Mouse (Mus musculus): ENCODE measurements around the gene Ndc1. TPM values are rescaled to one million over a fixed set of nuclear protein-coding genes. Genes with fewer than 3 reads are reported as not detected.

Ndc1 gene
- 3.4 and 3.7 TPM in 2 replicates for polyA plus RNA-seq (2012; rRNA removed)

DNA sequence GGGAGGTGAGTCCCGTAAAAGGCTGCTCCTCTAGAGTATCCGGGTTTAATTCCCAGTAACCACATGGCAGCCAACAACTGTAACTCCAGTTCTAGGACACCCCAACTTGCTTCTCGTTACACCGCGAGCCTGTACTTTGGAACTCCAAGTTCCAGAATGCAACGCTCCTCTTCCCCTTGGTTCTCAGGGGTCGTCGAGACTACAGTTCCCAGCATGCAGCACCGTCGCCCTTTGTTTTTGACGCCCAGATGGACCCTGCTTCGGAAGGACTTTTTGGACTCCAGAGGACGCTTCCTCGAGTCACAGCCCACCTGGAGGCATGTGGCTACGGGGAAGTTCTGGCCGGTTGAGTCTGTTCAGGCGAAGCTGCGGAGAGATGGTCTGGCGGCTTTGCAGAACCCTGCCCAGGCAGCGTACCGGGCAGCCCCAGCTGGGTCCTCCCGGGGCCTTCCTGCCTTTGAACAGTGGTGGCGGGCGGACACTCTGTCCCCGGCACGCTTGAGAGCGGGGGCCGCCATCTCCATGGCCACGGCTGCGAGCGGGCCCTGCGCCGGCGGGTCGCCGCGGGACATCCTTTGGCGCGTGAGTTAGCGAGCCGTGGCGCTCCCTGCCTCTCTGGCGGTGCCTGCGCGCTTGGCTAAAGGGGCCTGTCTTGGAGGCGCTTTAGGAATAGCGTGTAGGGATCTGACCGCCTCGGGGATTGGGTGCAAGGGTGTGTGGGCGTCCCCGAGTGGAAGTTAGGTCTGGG is at the start of gene Ndc1:
Gene Ndc1, plus strand, starts transcription at position 218 of the 748 bp plus-strand sequence.

DNA sequence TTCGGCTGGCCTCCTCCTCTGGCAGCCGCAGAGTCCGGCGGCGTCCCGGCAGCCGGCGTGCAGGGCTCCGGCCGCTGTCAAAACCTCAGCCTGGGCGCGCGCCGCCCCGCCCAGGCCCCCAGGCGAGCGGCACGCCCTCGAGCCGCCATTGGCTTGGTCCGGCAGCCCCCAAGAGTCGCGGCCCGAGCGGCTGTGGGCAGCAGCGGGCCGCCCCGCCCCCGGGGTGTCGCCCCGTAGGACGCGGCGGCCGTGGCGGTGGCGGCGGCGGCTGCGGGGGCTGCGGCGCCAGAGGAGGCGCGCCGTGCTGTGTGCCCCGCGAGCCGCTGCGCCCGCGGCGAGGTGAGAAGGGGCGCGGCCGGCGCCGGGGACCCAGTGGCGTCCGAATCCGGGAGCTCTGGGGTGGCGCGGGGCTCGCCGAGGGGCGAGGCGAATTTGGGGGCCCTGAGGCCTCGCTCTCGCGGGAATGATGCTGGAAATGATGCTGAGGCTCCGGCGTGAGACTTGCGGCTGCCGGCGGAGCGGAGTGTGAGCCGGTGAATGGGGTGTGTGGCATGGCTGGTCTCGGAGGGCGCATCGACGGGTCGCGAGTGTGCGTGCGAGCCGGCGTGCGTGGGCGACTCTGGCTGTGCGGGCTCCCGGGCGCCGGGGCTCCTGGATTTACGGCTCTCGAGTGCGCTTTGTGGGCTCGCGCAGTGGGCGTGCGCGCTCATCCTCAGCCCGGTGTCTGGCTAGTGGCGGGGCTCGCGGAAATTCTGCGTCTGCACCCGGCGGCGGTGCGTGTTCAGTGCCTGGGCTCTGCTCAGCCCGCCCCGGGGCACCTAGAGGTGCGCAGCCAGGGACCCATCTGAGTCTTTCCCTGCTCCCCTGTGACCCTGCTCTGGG is 67.0 kb downstream of the Ndc1 start, which contains the start of gene Glis1:
Gene Glis1, plus strand, starts transcription at position 236 of the 882 bp plus-strand sequence.

Other genes starting within 250 kb of the Ndc1 start
- gene Tmem59, start 189.4 kb upstream of the Ndc1 start, polyA plus RNA-seq (2012; rRNA removed) = 148 and 170 TPM in 2 replicates
- gene Tceanc2, start 188.7 kb upstream of the Ndc1 start, polyA plus RNA-seq (2012; rRNA removed) = 1.2 and 1.5 TPM in 2 replicates
- gene Ldlrad1, start 158.6 kb upstream of the Ndc1 start, polyA plus RNA-seq (2012; rRNA removed) = 0.24 and 0.39 TPM in 2 replicates
- 5.4 and 10.1 TPM in 2 replicates for gene Lrrc42, start 114.3 kb upstream of the Ndc1 start, polyA plus RNA-seq (2012; rRNA removed)
- gene Hspb11, start 114.2 kb upstream of the Ndc1 start, polyA plus RNA-seq (2012; rRNA removed) = 0.19 and 0.42 TPM in 2 replicates
- 1.8 and 4.1 TPM in 2 replicates for gene Dio1, start 60.6 kb upstream of the Ndc1 start, polyA plus RNA-seq (2012; rRNA removed)
- 27.2 and 27.7 TPM in 2 replicates for gene Yipf1, start 53.4 kb upstream of the Ndc1 start, polyA plus RNA-seq (2012; rRNA removed)
- 0.40 and 0.72 TPM in 2 replicates for gene Glis1, start 66.8 kb downstream of the Ndc1 start, polyA plus RNA-seq (2012; rRNA removed)

All from stomach, adult 2 months (tissue).